Mouse (Mus musculus): ENCODE results near the gene Mgea5.

GRCm38 (mm10) chr19:45830679-45831078, 47.0 kb upstream of the Mgea5 start:
- TF ChIP-seq POLR2A (IDR thresholded peaks at IDR 0.05; ENCODE audit: borderline replicate concordance, control insufficient read depth, low read depth, low read length) (no peak), CTCF (IDR thresholded peaks at IDR 0.05; ENCODE audit: control insufficient read depth, insufficient read depth, low read length) (no peak)

All from bone marrow, adult 2 months (tissue).